Mouse (Mus musculus) small intestine, adult 2 months (tissue): Measurements from ENCODE around the gene Ghrh.

Experiments
- CTCF ChIP-seq: fragments of 200-500 bp; IDR thresholded peaks from 2 replicates; pipeline ENCODE4 v1.5.1; 2012; ENCODE audit warnings: low read depth, mild to moderate bottlenecking, control low read depth, inconsistent platforms, low read length, moderate library complexity, mixed read lengths; ENCODE audit not compliant: insufficient replicate concordance, insufficient read length; ENCODE audit errors: extremely low read depth
- POLR2A ChIP-seq: fragments of 200-500 bp; IDR thresholded peaks from 2 replicates; pipeline ENCODE4 v1.6.1; 2012; ENCODE audit warnings: low read depth, mild to moderate bottlenecking, control low read depth, inconsistent platforms, low read length, moderate library complexity

DNA sequence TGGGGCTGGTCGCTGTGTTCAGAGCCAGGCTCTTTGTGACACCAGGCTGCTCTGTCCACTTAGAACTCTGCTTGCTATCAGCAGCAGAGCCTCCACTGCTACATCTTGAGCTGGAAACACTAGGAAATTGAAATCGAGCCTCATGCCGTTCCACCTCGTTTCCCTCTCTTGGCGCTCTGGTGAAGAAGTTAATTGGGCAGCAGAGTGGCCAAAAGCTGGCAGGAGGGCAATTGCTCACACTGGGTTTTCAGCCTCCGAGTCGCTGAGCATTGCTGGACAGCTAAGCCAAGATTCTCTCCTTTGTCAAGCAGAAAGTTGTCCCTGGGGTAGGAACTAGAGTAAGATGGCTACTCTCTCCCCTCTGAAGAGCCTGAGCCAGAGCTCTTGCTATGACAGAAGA, 33.0 kb downstream of the Ghrh start:
- TF ChIP-seq CTCF (no peak), POLR2A (no peak)
